Mouse (Mus musculus) MEL (cell line): ENCODE measurements around the gene Rpl18a. TPM values are rescaled to one million over a fixed set of nuclear protein-coding genes. Genes with fewer than 3 reads are reported as not detected.

Experiments used
- DNase-seq: peaks from one replicate; pipeline ENCODE4 v3.0.0; 2011; ENCODE audit warnings: low read depth, low spot score
- H3K27ac ChIP-seq: 2 replicates; pipeline ENCODE4 v1.5.1; 2012; ENCODE audit warnings: low read depth, mild to moderate bottlenecking, control low read depth, low read length, moderate library complexity; ENCODE audit not compliant: control insufficient read depth
- H3K27me3 ChIP-seq, 2 experiments: fragments of 150-350 bp in 1 of 2; sonication (generic) in 1 of 2; 2 replicates each; pipeline ENCODE4 v1.6.1; 2012; ENCODE audit warnings: low read length in 2 of 2, mild to moderate bottlenecking in 2 of 2, improper control_type of control experiment in 1 of 2, moderate library complexity in 1 of 2; ENCODE audit not compliant: insufficient read depth in 2 of 2, control insufficient read depth in 1 of 2
- H3K36me3 ChIP-seq, 2 experiments: 2 replicates each; pipeline ENCODE4 v1.6.1; 2012 to 2014; ENCODE audit warnings: low read length in 2 of 2, improper control_type of control experiment in 1 of 2, inconsistent platforms in 1 of 2, mild to moderate bottlenecking in 1 of 2; ENCODE audit not compliant: insufficient read depth in 2 of 2, control insufficient read depth in 1 of 2
- H3K4me1 ChIP-seq, 2 experiments: fragments of 150-350 bp in 1 of 2; sonication (generic) in 1 of 2; 2 replicates each; pipeline ENCODE4 v1.6.1; 2012; ENCODE audit warnings: low read length in 2 of 2, improper control_type of control experiment in 1 of 2, mild to moderate bottlenecking in 1 of 2; ENCODE audit not compliant: insufficient read depth in 2 of 2, control insufficient read depth in 1 of 2
- H3K4me3 ChIP-seq, 2 experiments: fragments of 150-350 bp in 1 of 2; sonication (generic) in 1 of 2; 2 replicates each; pipeline ENCODE4 v1.5.1; 2012; ENCODE audit warnings: low read depth in 2 of 2, low read length in 2 of 2, mild to moderate bottlenecking in 2 of 2, moderate library complexity in 2 of 2, control low read depth in 1 of 2, improper control_type of control experiment in 1 of 2; ENCODE audit not compliant: control insufficient read depth in 1 of 2, insufficient read depth in 1 of 2
- H3K79me2 ChIP-seq: 2 replicates; pipeline ENCODE4 v1.6.1; 2012; ENCODE audit warnings: mild to moderate bottlenecking, low read length, moderate library complexity; ENCODE audit not compliant: control insufficient read depth, poor library complexity, insufficient read depth
- H3K9ac ChIP-seq: 2 replicates; pipeline ENCODE4 v1.6.1; 2012; ENCODE audit warnings: low read depth, mild to moderate bottlenecking, control low read depth, low read length, moderate library complexity; ENCODE audit not compliant: control insufficient read depth, poor library complexity, severe bottlenecking
- H3K9me3 ChIP-seq: fragments of 150-350 bp; sonication (generic); replicated peaks from 2 replicates; pipeline ENCODE4 v1.6.1; 2012; ENCODE audit warnings: mild to moderate bottlenecking, low read length, improper control_type of control experiment, moderate library complexity; ENCODE audit not compliant: insufficient read depth
- BHLHE40 ChIP-seq: IDR thresholded peaks from 2 replicates; pipeline ENCODE4 v1.6.1; 2012; ENCODE audit warnings: low read depth, mild to moderate bottlenecking, inconsistent platforms, low read length, improper control_type of control experiment, borderline replicate concordance
- CHD2 ChIP-seq: IDR thresholded peaks from 2 replicates; pipeline ENCODE4 v1.6.1; 2011; ENCODE audit warnings: low read length, improper control_type of control experiment
- CTCF ChIP-seq, 3 experiments: IDR thresholded peaks in 2 of 3; conservative IDR thresholded peaks in 1 of 3; 2 replicates each; pipeline ENCODE4 v1.5.1; 2011 to 2012; ENCODE audit warnings: low read length in 3 of 3, low read depth in 2 of 3, mild to moderate bottlenecking in 2 of 3, improper control_type of control experiment in 1 of 3, inconsistent platforms in 1 of 3, mixed read lengths in 1 of 3, moderate library complexity in 1 of 3; ENCODE audit not compliant: control insufficient read depth in 1 of 3, insufficient read depth in 1 of 3, poor library complexity in 1 of 3, severe bottlenecking in 1 of 3
- GATA1 ChIP-seq: IDR thresholded peaks from 2 replicates; pipeline ENCODE4 v1.6.1; 2011; ENCODE audit warnings: low read depth, low read length, improper control_type of control experiment
- JUND ChIP-seq: IDR thresholded peaks from 2 replicates; pipeline ENCODE4 v1.6.1; 2011; ENCODE audit warnings: low read depth, mild to moderate bottlenecking, improper control_type of control experiment, low read length
- MAZ ChIP-seq: IDR thresholded peaks from 2 replicates; pipeline ENCODE4 v1.6.1; 2012; ENCODE audit warnings: low read depth, mild to moderate bottlenecking, inconsistent platforms, low read length, improper control_type of control experiment
- MXI1 ChIP-seq: IDR thresholded peaks from 2 replicates; pipeline ENCODE4 v1.6.1; 2011; ENCODE audit warnings: mild to moderate bottlenecking, low read depth, low read length, improper control_type of control experiment
- MYC ChIP-seq: IDR thresholded peaks from 2 replicates; pipeline ENCODE4 v1.6.1; 2011; ENCODE audit warnings: low read depth, mild to moderate bottlenecking, low read length, improper control_type of control experiment, moderate library complexity
- NELFE ChIP-seq: IDR thresholded peaks from 2 replicates; pipeline ENCODE4 v1.6.1; 2011; ENCODE audit warnings: low read depth, low read length, improper control_type of control experiment
- NRF1 ChIP-seq: IDR thresholded peaks from 2 replicates; pipeline ENCODE4 v1.6.1; 2014; ENCODE audit warnings: low read depth, mild to moderate bottlenecking, inconsistent platforms, low read length, improper control_type of control experiment, moderate library complexity; ENCODE audit not compliant: poor library complexity, insufficient read depth, severe bottlenecking
- POLR2A ChIP-seq, 2 experiments: IDR thresholded peaks; 2 replicates each; pipeline ENCODE4 v1.6.1; 2011 to 2012; ENCODE audit warnings: low read length in 2 of 2, mild to moderate bottlenecking in 2 of 2, control low read depth in 1 of 2, improper control_type of control experiment in 1 of 2, low read depth in 1 of 2, moderate library complexity in 1 of 2; ENCODE audit not compliant: control insufficient read depth in 1 of 2, insufficient read depth in 1 of 2, poor library complexity in 1 of 2
- SIN3A ChIP-seq: IDR thresholded peaks from 2 replicates; pipeline ENCODE4 v1.6.1; 2012; ENCODE audit warnings: low read length, improper control_type of control experiment, inconsistent platforms
- TCF12 ChIP-seq: IDR thresholded peaks from 2 replicates; pipeline ENCODE4 v1.6.1; 2014; ENCODE audit warnings: low read depth, mild to moderate bottlenecking, inconsistent platforms, low read length, improper control_type of control experiment, moderate library complexity
- USF1 ChIP-seq: IDR thresholded peaks from 2 replicates; pipeline ENCODE4 v1.6.1; 2014; ENCODE audit warnings: low read depth, mild to moderate bottlenecking, inconsistent platforms, low read length, improper control_type of control experiment, moderate library complexity
- USF2 ChIP-seq, 2 experiments: IDR thresholded peaks; 2 replicates each; pipeline ENCODE4 v1.6.1; 2011 to 2012; ENCODE audit warnings: improper control_type of control experiment in 2 of 2, low read length in 2 of 2, borderline replicate concordance in 1 of 2, inconsistent platforms in 1 of 2, low read depth in 1 of 2, mild to moderate bottlenecking in 1 of 2; ENCODE audit not compliant: insufficient read depth in 1 of 2
- ZC3H11A ChIP-seq: IDR thresholded peaks from 2 replicates; pipeline ENCODE4 v1.6.1; 2012; ENCODE audit warnings: low read depth, mild to moderate bottlenecking, inconsistent platforms, low read length, improper control_type of control experiment
- ZKSCAN1 ChIP-seq: IDR thresholded peaks from 2 replicates; pipeline ENCODE4 v1.6.1; 2012; ENCODE audit warnings: low read depth, mild to moderate bottlenecking, inconsistent platforms, low read length, improper control_type of control experiment, moderate library complexity
- ZMIZ1 ChIP-seq: IDR thresholded peaks from 2 replicates; pipeline ENCODE4 v1.6.1; 2012; ENCODE audit warnings: low read depth, mild to moderate bottlenecking, inconsistent platforms, low read length, improper control_type of control experiment, moderate library complexity
- polyA plus RNA-seq, 2 experiments: library from polyadenylated mRNA; stranded (reverse) in 1 of 2; unstranded in 1 of 2; fragments of >175 nt in 1 of 2; fragments of >200 nt in 1 of 2; gene quantifications; 2 replicates each; pipeline versions ENCODE4 v1.2.1 to v1.2.4; 2012; ENCODE audit warnings: low replicate concordance in 2 of 2, low read depth in 1 of 2; ENCODE audit not compliant: insufficient read length in 2 of 2, insufficient read depth in 1 of 2, missing spikeins in 1 of 2
- total RNA-seq: library from RNA; depleted of rRNA; stranded (reverse); fragments of 300-350 nt; gene quantifications from 2 replicates; pipeline ENCODE4 v1.2.3, GENCODE M21; 2012

The Rpl18a gene
- total and polyA plus RNA-seq, 3 experiments, result 5,399 to 5,671 TPM; not detected in 1

GRCm38 (mm10) chr8:70865350-70866000, 31.7 kb downstream of the Rpl18a start (continued):
- TF ChIP-seq ZMIZ1 (peak; percentile 54; the same call in 1 of the 2 replicates), SIN3A (peak; percentile 94), ZC3H11A (no peak), JUND (no peak), NELFE (peak; percentile 80), MYC (no peak), ZKSCAN1 (no peak), USF1 (no peak)

DNA sequence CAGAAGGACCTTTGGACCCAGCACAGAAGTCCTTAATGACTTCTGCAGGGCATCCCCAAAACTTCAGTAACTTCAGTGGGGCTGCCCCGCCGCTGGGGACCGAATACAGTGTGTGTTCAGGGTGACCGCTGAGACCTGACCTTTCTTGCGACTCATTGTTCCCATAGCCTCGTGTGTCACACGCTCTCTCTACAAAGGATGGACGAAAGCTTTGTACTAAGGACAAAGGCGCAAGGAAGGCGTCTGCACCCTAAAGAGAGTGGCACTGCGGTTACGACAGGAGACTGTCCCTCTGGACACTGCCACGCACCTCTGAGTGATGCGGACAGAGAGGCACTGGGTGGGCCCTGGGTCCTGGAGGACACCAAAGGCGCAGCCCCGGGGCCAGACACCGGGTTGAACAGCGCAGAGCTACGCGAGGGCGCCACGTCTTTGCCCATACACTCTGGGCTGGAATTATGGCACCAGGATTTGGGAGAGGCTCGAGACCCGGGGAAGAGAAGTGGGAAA, 32.4 kb downstream of the Rpl18a start:
- Histone ChIP-seq H3K4me1 (0 out of 4 replicates have a peak, but pooled peaks cover 0 to 5% of the 10 kb centered on the region in 2 experiments), H3K27ac (peak overlapping the region; percentile 59), H3K9ac (peak overlapping the region; percentile 69), H3K79me2 (no peaks in the 10 kb centered on the region; the same call in 1 of the 2 replicates), H3K4me3 (peak overlapping the region; percentile 55 to 57), H3K9me3 (no peaks in the 10 kb centered on the region), H3K36me3 (peaks cover 0 to 2% of the 10 kb centered on the region in 2 experiments; a peak in 1 of 4 replicates), H3K27me3 (no peaks in the 10 kb centered on the region)
- TF ChIP-seq ZMIZ1, result no peak
- no peak for TF ChIP-seq GATA1
- TF ChIP-seq USF2 (IDR thresholded peaks at IDR 0.05; ENCODE audit: borderline replicate concordance in 1 of 2, insufficient read depth in 1 of 2, low read depth in 1 of 2, low read length in 2 of 2), result no peak
- no peak for TF ChIP-seq CHD2
- TF ChIP-seq POLR2A (IDR thresholded peaks at IDR 0.05; ENCODE audit: control insufficient read depth in 1 of 2, insufficient read depth in 1 of 2, low read depth in 1 of 2, low read length in 2 of 2, poor library complexity in 1 of 2), result 0 out of 4 replicates have a peak, but pooled peaks of 1 of the 2 experiments have one; percentile 32
- no peak for TF ChIP-seq BHLHE40
- TF ChIP-seq NELFE, result no peak
- DNase-seq, result peak; percentile 67

DNA sequence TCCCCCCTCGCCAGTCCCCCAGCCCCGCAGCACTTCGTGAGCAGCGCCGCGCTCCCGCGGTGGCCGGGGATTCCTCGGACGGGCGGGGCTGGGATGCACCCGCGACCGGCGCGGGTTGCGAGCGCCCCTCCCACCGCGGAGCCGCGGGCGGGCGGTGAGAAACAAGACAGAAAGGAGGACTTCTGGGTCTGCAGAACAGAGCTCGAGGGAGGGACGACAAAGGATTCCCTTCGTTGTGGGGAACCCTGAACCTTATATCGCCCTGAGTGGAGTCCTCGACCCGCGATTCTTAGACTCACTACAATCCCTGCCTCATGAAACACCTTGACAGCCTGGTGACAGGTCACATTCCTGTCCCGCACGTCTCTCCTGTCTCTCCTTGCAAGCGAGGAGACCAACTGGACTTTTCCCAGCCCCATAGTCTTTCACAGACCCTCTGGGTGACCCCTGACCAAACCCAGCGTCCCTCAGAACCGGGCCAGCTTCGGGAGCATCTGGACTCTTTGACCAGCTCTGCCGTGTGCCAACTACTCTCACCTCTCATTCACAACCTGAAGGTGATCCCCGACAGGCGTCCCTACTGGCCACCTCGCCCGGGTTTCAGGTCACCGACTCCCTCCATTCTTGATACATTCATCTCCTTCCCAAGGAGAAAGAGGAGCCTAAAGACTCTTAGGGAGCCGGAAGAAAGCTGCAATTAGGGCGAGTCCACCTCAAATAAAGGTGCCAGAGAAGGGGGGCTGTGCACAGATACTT, 33.1 kb downstream of the Rpl18a start:
- peaks cover 0 to 5% of the 10 kb centered on the region in 2 experiments; a peak in 1 of 4 replicates for H3K4me1 ChIP-seq
- peak overlapping the region; percentile 55 to 57 for H3K4me3 ChIP-seq
- peaks cover 0 to 2% of the 10 kb centered on the region in 2 experiments; a peak in 1 of 4 replicates for H3K36me3 ChIP-seq
- DNase-seq, result peak; percentile 57
- peak; percentile 39; the same call in 1 of the 2 replicates for TF ChIP-seq SIN3A
- no peak for TF ChIP-seq POLR2A (IDR thresholded peaks at IDR 0.05; ENCODE audit: control insufficient read depth in 1 of 2, insufficient read depth in 1 of 2, low read depth in 1 of 2, low read length in 2 of 2, poor library complexity in 1 of 2)
- 0 out of 2 replicates have a peak, but pooled peaks have one; percentile 4 for TF ChIP-seq NRF1
- TF ChIP-seq CTCF (IDR thresholded peaks at IDR 0.05 in 2 of 3, conservative IDR thresholded peaks at IDR 0.05 in 1 of 3; ENCODE audit: control insufficient read depth in 1 of 3, insufficient read depth in 1 of 3, low read depth in 2 of 3, low read length in 3 of 3, poor library complexity in 1 of 3, severe bottlenecking in 1 of 3), result no peak
- TF ChIP-seq MAZ, result peak; percentile 58; the same call in 1 of the 2 replicates
- 0 out of 2 replicates have a peak, but pooled peaks have one; percentile 7 for TF ChIP-seq TCF12
- TF ChIP-seq ZC3H11A, result no peak
- peak; percentile 59; the same call in 1 of the 2 replicates for TF ChIP-seq MXI1
- no peaks in the 10 kb centered on the region for H3K27me3 ChIP-seq
- peak overlapping the region; percentile 69 for H3K9ac ChIP-seq
- H3K9me3 ChIP-seq, result no peaks in the 10 kb centered on the region
- peak overlapping the region; percentile 59; the same call in 1 of the 2 replicates for H3K27ac ChIP-seq
- H3K79me2 ChIP-seq, result no peaks in the 10 kb centered on the region; the same call in 1 of the 2 replicates
